8 mouse cellular contexts compared by ENCODE assay signal in genomic region chr2:170856085-170856484, GRCm38 (mm10).
DNase-seq lines count a peak whose midpoint lies in the region; ATAC-seq and TF ChIP-seq lines count a peak whose summit lies in the region.

No protein-coding gene starts in this region.

- H3K27me3 ChIP-seq in kidney, embryonic 15.5 days: no peaks in the 10 kb centered on the region
- no peaks in the 10 kb centered on the region for H3K27me3 ChIP-seq in embryonic facial prominence, embryonic 15.5 days
- H3K27me3 ChIP-seq in lung, postnatal 0 days (replicated peaks; ENCODE audit: insufficient read depth, low read length): no peaks in the 10 kb centered on the region

- H3K9me3 ChIP-seq in kidney, embryonic 15.5 days (replicated peaks): no peaks in the 10 kb centered on the region
- no peaks in the 10 kb centered on the region for H3K9me3 ChIP-seq in embryonic facial prominence, embryonic 15.5 days (replicated peaks)
- H3K9me3 ChIP-seq in lung, postnatal 0 days (ENCODE audit: low read length): no peaks in the 10 kb centered on the region

- H3K27ac ChIP-seq in kidney, embryonic 15.5 days: 0 out of 2 replicates have a peak overlapping the region, but pooled peaks have one; percentile 56
- H3K27ac ChIP-seq in embryonic facial prominence, embryonic 15.5 days (replicated peaks): peak overlapping the region; percentile 48; the same call in 1 of the 2 replicates
- no peak overlapping the region for H3K27ac ChIP-seq in lung, postnatal 0 days (ENCODE audit: low read length)

- no peaks in the 10 kb centered on the region for H3K36me3 ChIP-seq in kidney, embryonic 15.5 days
- H3K36me3 ChIP-seq in embryonic facial prominence, embryonic 15.5 days: no peaks in the 10 kb centered on the region
- no peaks in the 10 kb centered on the region for H3K36me3 ChIP-seq in lung, postnatal 0 days (ENCODE audit: insufficient read depth, low read length)

- no peak overlapping the region for H3K9ac ChIP-seq in kidney, embryonic 15.5 days
- H3K9ac ChIP-seq in embryonic facial prominence, embryonic 15.5 days: no peak overlapping the region
- no peak overlapping the region for H3K9ac ChIP-seq in lung, postnatal 0 days (replicated peaks; ENCODE audit: low read depth)

- H3K4me1 ChIP-seq in kidney, embryonic 15.5 days: peaks cover 28% of the 10 kb centered on the region
- H3K4me1 ChIP-seq in embryonic facial prominence, embryonic 15.5 days: 0 out of 2 replicates have a peak, but pooled peaks cover 7% of the 10 kb centered on the region
- no peaks in the 10 kb centered on the region for H3K4me1 ChIP-seq in lung, postnatal 0 days (ENCODE audit: insufficient read depth, low read depth, low read length)

- H3K4me2 ChIP-seq in kidney, embryonic 15.5 days: no peak overlapping the region
- H3K4me2 ChIP-seq in embryonic facial prominence, embryonic 15.5 days (replicated peaks): no peak overlapping the region
- H3K4me2 ChIP-seq in lung, postnatal 0 days (replicated peaks; ENCODE audit: low read depth, low read length): no peak overlapping the region

- TF ChIP-seq EP300 in lung, postnatal 0 days (IDR thresholded peaks at IDR 0.05): no peak

- 28% methylated on average over 5 of the region's 5 CpGs for WGBS in kidney, embryonic 15.5 days
- WGBS in embryonic facial prominence, embryonic 15.5 days: 23% methylated on average over 5 of the region's 5 CpGs
- WGBS in lung, postnatal 0 days: 40% methylated on average over 5 of the region's 5 CpGs

- no peak for ATAC-seq in kidney, embryonic 15.5 days (replicated peaks; ENCODE audit: low FRiP score)
- ATAC-seq in embryonic facial prominence, embryonic 15.5 days (ENCODE audit: insufficient number of reproducible peaks, low FRiP score, low TSS enrichment, low read depth): no peak
- no peak for ATAC-seq in lung, postnatal 0 days
- no peak for ATAC-seq in megakaryocyte, adult 5-6 weeks (ENCODE audit: poor library complexity, severe bottlenecking)

- no peak for TF ChIP-seq CTCF in lung, postnatal 0 days (IDR thresholded peaks at IDR 0.05)

- no peak overlapping the region for H3K4me3 ChIP-seq in kidney, embryonic 15.5 days (replicated peaks)
- H3K4me3 ChIP-seq in embryonic facial prominence, embryonic 15.5 days (replicated peaks): no peak overlapping the region
- no peak overlapping the region for H3K4me3 ChIP-seq in lung, postnatal 0 days (ENCODE audit: low read depth, low read length)

- no peak for DNase-seq in kidney, postnatal 36 days
- peak; percentile 28 to 39 for DNase-seq in heart, adult 9 months (ENCODE audit: low spot score in 2 of 2)
- peak; percentile 25 for DNase-seq in lung, postnatal 0 days (ENCODE audit: low spot score)
- DNase-seq in adrenal gland, adult 18-20 months (ENCODE audit: low spot score in 2 of 2): no peak
- no peak for DNase-seq in frontal cortex, postnatal 36 days (ENCODE audit: low spot score in 2 of 2)

Comparison
In these comparisons a context has a peak if more than half of its experiments do, and no peak if none do; other contexts are left out.
1. DNase-seq: peak in heart, adult 9 months (2 of 2) and lung, postnatal 0 days (single experiment); none in kidney, postnatal 36 days (0 of 2), adrenal gland, adult 18-20 months (0 of 2) and frontal cortex, postnatal 36 days (0 of 2).